Mouse (Mus musculus) CH12.LX (cell line): ENCODE results near the gene Acsbg2. TPM values are rescaled to one million over a fixed set of nuclear protein-coding genes. Genes with fewer than 3 reads are reported as not detected.

Experiments
- DNase-seq: peaks from one replicate; pipeline ENCODE4 v3.0.0-alpha.2; 2013; ENCODE audit errors: extremely low read depth
- H3K27ac ChIP-seq: 2 replicates; pipeline ENCODE4 v1.5.1; 2012; ENCODE audit warnings: low read depth, mild to moderate bottlenecking, control low read depth, moderate library complexity; ENCODE audit not compliant: insufficient read depth
- H3K27me3 ChIP-seq: replicated peaks from 2 replicates; pipeline ENCODE3; 2012; ENCODE audit warnings: inconsistent platforms
- H3K36me3 ChIP-seq, 2 experiments: replicated peaks in 1 of 2; 2 replicates each; pipeline versions ENCODE3 to v1.6.1; 2012; ENCODE audit warnings: inconsistent platforms in 1 of 2, low read length in 1 of 2, mild to moderate bottlenecking in 1 of 2, mixed read lengths in 1 of 2, moderate library complexity in 1 of 2; ENCODE audit not compliant: control insufficient read depth in 1 of 2, insufficient read depth in 1 of 2
- H3K4me1 ChIP-seq, 2 experiments: 2 replicates each; pipeline ENCODE4 v1.6.1; 2012; ENCODE audit warnings: inconsistent platforms in 1 of 2, moderate library complexity in 1 of 2; ENCODE audit not compliant: insufficient read depth in 2 of 2, control insufficient read depth in 1 of 2
- H3K4me2 ChIP-seq: 2 replicates; pipeline ENCODE4 v1.6.1; 2012; ENCODE audit warnings: low read depth, mild to moderate bottlenecking, control low read depth; ENCODE audit not compliant: poor library complexity, insufficient read depth, severe bottlenecking
- H3K4me3 ChIP-seq, 3 experiments: fragments of 150-350 bp in 1 of 3; sonication (generic) in 1 of 3; replicated peaks in 1 of 3; 2 replicates each; pipeline versions ENCODE3 to v1.5.1; 2011 to 2012; ENCODE audit warnings: low read depth in 2 of 3, low read length in 2 of 3, mild to moderate bottlenecking in 2 of 3, moderate library complexity in 2 of 3, control low read depth in 1 of 3, improper control_type of control experiment in 1 of 3, inconsistent platforms in 1 of 3, mixed read lengths in 1 of 3; ENCODE audit not compliant: poor library complexity in 1 of 3
- H3K79me2 ChIP-seq: replicated peaks from 2 replicates; pipeline ENCODE4 v1.6.1; 2012; ENCODE audit warnings: mild to moderate bottlenecking, moderate library complexity; ENCODE audit not compliant: control insufficient read depth, poor library complexity, insufficient read depth, severe bottlenecking; ENCODE audit errors: extremely low read depth
- H3K9ac ChIP-seq: 2 replicates; pipeline ENCODE4 v1.6.1; 2012; ENCODE audit warnings: low read depth, mild to moderate bottlenecking, control low read depth, moderate library complexity; ENCODE audit not compliant: insufficient read depth
- H3K9me3 ChIP-seq: replicated peaks from 2 replicates; pipeline ENCODE3; 2012; ENCODE audit warnings: low read length, inconsistent platforms, mixed read lengths
- BHLHE40 ChIP-seq: IDR thresholded peaks from 2 replicates; pipeline ENCODE4 v1.6.1; 2011; ENCODE audit warnings: mild to moderate bottlenecking, low read depth, low read length, improper control_type of control experiment
- CHD2 ChIP-seq: IDR thresholded peaks from 2 replicates; pipeline ENCODE4 v1.6.1; 2011; ENCODE audit warnings: low read length, improper control_type of control experiment
- CTCF ChIP-seq, 2 experiments: IDR thresholded peaks in 1 of 2; conservative IDR thresholded peaks in 1 of 2; 2 replicates each; pipeline ENCODE4 v1.5.1; 2011 to 2012; ENCODE audit warnings: low read depth in 2 of 2, low read length in 2 of 2, improper control_type of control experiment in 1 of 2, inconsistent platforms in 1 of 2, mild to moderate bottlenecking in 1 of 2, moderate library complexity in 1 of 2
- ELF1 ChIP-seq: IDR thresholded peaks from 2 replicates; pipeline ENCODE4 v1.6.1; 2014; ENCODE audit warnings: low read depth, mild to moderate bottlenecking, inconsistent platforms, low read length, improper control_type of control experiment
- IRF4 ChIP-seq: IDR thresholded peaks from 2 replicates; pipeline ENCODE4 v1.6.1; 2014; ENCODE audit warnings: low read depth, mild to moderate bottlenecking, inconsistent platforms, low read length, improper control_type of control experiment
- JUND ChIP-seq: conservative IDR thresholded peaks from 2 replicates; pipeline ENCODE4 v1.6.1; 2011; ENCODE audit warnings: low read depth, low read length, improper control_type of control experiment
- MAX ChIP-seq: IDR thresholded peaks from 2 replicates; pipeline ENCODE4 v1.6.1; 2011; ENCODE audit warnings: low read length, improper control_type of control experiment
- MEF2A ChIP-seq: IDR thresholded peaks from 2 replicates; pipeline ENCODE4 v1.6.1; 2014; ENCODE audit warnings: low read depth, mild to moderate bottlenecking, inconsistent platforms, low read length, improper control_type of control experiment, borderline replicate concordance
- MXI1 ChIP-seq: IDR thresholded peaks from 2 replicates; pipeline ENCODE4 v1.6.1; 2011; ENCODE audit warnings: mild to moderate bottlenecking, low read depth, low read length, improper control_type of control experiment
- NRF1 ChIP-seq: IDR thresholded peaks from 2 replicates; pipeline ENCODE4 v1.6.1; 2014; ENCODE audit warnings: low read depth, mild to moderate bottlenecking, inconsistent platforms, low read length, improper control_type of control experiment, moderate library complexity
- POLR2AphosphoS2 ChIP-seq: IDR thresholded peaks from 2 replicates; pipeline ENCODE4 v1.6.1; 2011; ENCODE audit warnings: low read depth, low read length, improper control_type of control experiment
- RCOR1 ChIP-seq: conservative IDR thresholded peaks from 2 replicates; pipeline ENCODE4 v1.6.1; 2012; ENCODE audit warnings: low read depth, mild to moderate bottlenecking, inconsistent platforms, low read length, improper control_type of control experiment
- SMC3 ChIP-seq: IDR thresholded peaks from 2 replicates; pipeline ENCODE4 v1.6.1; 2011; ENCODE audit warnings: low read depth, low read length, improper control_type of control experiment
- TBP ChIP-seq: conservative IDR thresholded peaks from 2 replicates; pipeline ENCODE4 v1.6.1; 2011; ENCODE audit warnings: low read depth, low read length, improper control_type of control experiment
- TCF12 ChIP-seq: IDR thresholded peaks from 2 replicates; pipeline ENCODE4 v1.6.1; 2014; ENCODE audit warnings: low read depth, mild to moderate bottlenecking, inconsistent platforms, low read length, improper control_type of control experiment
- UBTF ChIP-seq: IDR thresholded peaks from 2 replicates; pipeline ENCODE4 v1.6.1; 2012; ENCODE audit warnings: low read depth, mild to moderate bottlenecking, inconsistent platforms, low read length, improper control_type of control experiment, moderate library complexity
- ZC3H11A ChIP-seq: IDR thresholded peaks from 2 replicates; pipeline ENCODE4 v1.6.1; 2012; ENCODE audit warnings: low read depth, mild to moderate bottlenecking, inconsistent platforms, low read length, improper control_type of control experiment
- ZMIZ1 ChIP-seq: IDR thresholded peaks from 2 replicates; pipeline ENCODE4 v1.6.1; 2012; ENCODE audit warnings: low read depth, mild to moderate bottlenecking, inconsistent platforms, low read length, improper control_type of control experiment
- dilution Hi-C: fragments of 300-500 bp; cut with MboI; formaldehyde crosslinking; loops from 2 replicates; pipeline ENCODE4 v1.14.3; 2020; ENCODE audit warnings: low sequenced_read_pairs; ENCODE audit not compliant: extremely low pct_unique_long_range_greater_than_20kb, extremely low pct_ligation_motif_present
- in situ Hi-C: fragments of 300-500 bp; cut with MboI; formaldehyde crosslinking; loops from 3 replicates; pipeline ENCODE4 v1.14.3; 2019; ENCODE audit warnings: low sequenced_read_pairs, low pct_ligation_motif_present, low pct_unique_long_range_greater_than_20kb, mixed read lengths
- polyA plus RNA-seq: library from polyadenylated mRNA; unstranded; fragments of >175 nt; gene quantifications from 2 replicates; pipeline ENCODE4 v1.2.1, GENCODE M21; 2012; ENCODE audit warnings: low read depth; ENCODE audit not compliant: insufficient read length
- total RNA-seq, 2 experiments: library from RNA; depleted of rRNA; stranded (reverse); fragments of 300-350 nt in 1 of 2; fragments of >200 nt in 1 of 2; gene quantifications; 2 replicates each; pipeline ENCODE4 v1.2.3; 2012 to 2014

The Acsbg2 gene
- total and polyA plus RNA-seq, 3 experiments: not detected

- no peak for DNase-seq
- dilution Hi-C loops (no loop called here), in situ Hi-C loops (no loop called here)
- TF ChIP-seq JUND: no peak
- Histone ChIP-seq H3K79me2 (no peaks in the 10 kb centered on the region; the same call in 1 of the 2 replicates), H3K4me3 (no peak overlapping the region), H3K9ac (no peak overlapping the region), H3K27me3 (no peaks in the 10 kb centered on the region), H3K9me3 (no peaks in the 10 kb centered on the region), H3K36me3 (peaks cover 54 to 94% of the 10 kb centered on the region in 2 experiments), H3K4me1 (peaks cover 0 to 30% of the 10 kb centered on the region in 2 experiments; a peak in 3 of 4 replicates), H3K4me2 (no peak overlapping the region), H3K27ac (no peak overlapping the region)
These were observed 32.8 kb upstream of the Acsbg2 start for GRCm38 (mm10) chr17:56907096-56907495.

GRCm38 (mm10) chr17:56906166-56906565 lies 31.9 kb upstream of the Acsbg2 start:
- dilution Hi-C loops: no loop called here
- no peak for TF ChIP-seq TBP
- TF ChIP-seq CTCF (conservative IDR thresholded peaks at IDR 0.05 in 1 of 2, IDR thresholded peaks at IDR 0.05 in 1 of 2; ENCODE audit: low read depth in 2 of 2, low read length in 2 of 2): no peak
- TF ChIP-seq UBTF: no peak
- no peak for TF ChIP-seq TCF12
- TF ChIP-seq IRF4: no peak
- TF ChIP-seq ELF1: no peak
- TF ChIP-seq ZMIZ1: no peak
- no peak for TF ChIP-seq JUND
- peaks cover 56 to 94% of the 10 kb centered on the region in 2 experiments for H3K36me3 ChIP-seq
- no peak overlapping the region for H3K4me3 ChIP-seq
- no peaks in the 10 kb centered on the region for H3K9me3 ChIP-seq
- in situ Hi-C loops: no loop called here
- no peak for DNase-seq
- H3K79me2 ChIP-seq: no peaks in the 10 kb centered on the region
- no peak overlapping the region for H3K4me2 ChIP-seq
- no peaks in the 10 kb centered on the region for H3K27me3 ChIP-seq
- H3K9ac ChIP-seq: no peak overlapping the region
- peaks cover under 1 to 30% of the 10 kb centered on the region in 2 experiments; a peak in 3 of 4 replicates for H3K4me1 ChIP-seq
- no peak overlapping the region for H3K27ac ChIP-seq

- peaks cover 2 to 29% of the 10 kb centered on the region in 2 experiments; a peak in 3 of 4 replicates for H3K4me1 ChIP-seq
- no peaks in the 10 kb centered on the region for H3K79me2 ChIP-seq
- no peak overlapping the region for H3K27ac ChIP-seq
- no peak overlapping the region for H3K4me3 ChIP-seq
- no peak overlapping the region for H3K9ac ChIP-seq
- TF ChIP-seq ZC3H11A (no peak), SMC3 (no peak), MEF2A (no peak), JUND (no peak), MAX (no peak), BHLHE40 (no peak), UBTF (no peak), RCOR1 (no peak), NRF1 (no peak), POLR2AphosphoS2 (no peak), CHD2 (no peak), TCF12 (no peak), MXI1 (no peak)
- dilution Hi-C loops: no loop called here
- in situ Hi-C loops: no loop called here
- no peak overlapping the region for H3K4me2 ChIP-seq
- peaks cover 76 to 97% of the 10 kb centered on the region in 2 experiments for H3K36me3 ChIP-seq
- H3K27me3 ChIP-seq: no peaks in the 10 kb centered on the region
- no peaks in the 10 kb centered on the region for H3K9me3 ChIP-seq
- no peak for DNase-seq
These were observed 28.5 kb upstream of the Acsbg2 start for GRCm38 (mm10) chr17:56902698-56903097.
